Mouse (Mus musculus): ENCODE results near the gene Hist1h2af.

Hist1h2af gene

DNA sequence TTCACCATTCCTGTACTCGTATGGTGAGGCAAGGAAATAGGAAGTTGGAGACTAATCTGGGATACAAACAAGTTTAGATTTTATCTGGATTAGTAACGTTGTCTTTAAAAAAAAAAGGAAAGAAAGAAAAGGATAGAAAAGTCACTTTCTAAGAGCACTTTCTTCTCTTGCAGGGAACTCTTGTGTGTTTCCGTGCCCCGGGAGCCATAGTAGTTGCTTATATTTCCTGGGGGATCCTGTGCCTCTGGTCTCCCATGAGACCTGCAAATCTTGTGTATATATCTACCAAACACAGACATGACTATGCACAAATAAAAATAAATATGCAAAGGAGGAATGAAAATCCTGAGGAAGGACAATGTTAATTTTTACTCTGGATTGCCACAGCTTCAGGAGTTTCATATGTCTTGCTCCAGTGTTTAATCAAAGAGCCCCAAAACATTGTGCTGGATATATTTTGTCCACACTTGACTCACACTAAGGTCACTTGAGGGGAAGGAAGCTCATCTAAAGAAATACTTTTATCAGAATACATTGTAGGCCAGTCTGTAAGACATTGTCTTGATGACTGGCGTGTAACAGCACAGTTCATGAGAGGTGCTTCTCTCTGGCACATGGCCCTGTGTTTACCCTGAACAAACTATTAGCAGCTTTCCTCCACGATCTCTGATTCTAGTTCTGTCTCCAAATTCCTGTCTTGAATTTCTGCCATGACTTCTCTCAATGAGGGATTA is 43.4 kb downstream of the Hist1h2af start:
- no peak for DNase-seq (ENCODE audit: low spot score)

DNA sequence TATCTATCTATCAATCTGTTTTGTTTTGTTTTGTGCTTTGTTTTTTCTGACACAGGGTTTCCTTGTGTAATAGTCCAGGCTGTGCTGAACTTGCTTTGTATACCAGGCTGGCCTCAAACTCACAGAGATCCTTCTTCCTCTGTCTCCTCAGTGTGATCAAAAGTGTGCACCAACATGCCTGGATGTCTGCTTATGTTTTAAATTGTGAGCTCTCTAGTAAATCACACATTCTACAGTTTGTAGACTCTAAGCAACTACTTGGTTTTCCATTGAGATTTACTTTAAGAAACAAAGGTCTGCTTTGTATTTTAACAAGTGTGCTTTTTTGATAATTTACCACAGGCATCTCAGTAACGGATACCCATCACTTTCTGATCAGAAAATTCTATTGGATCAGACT is 44.1 kb downstream of the Hist1h2af start:
- DNase-seq (ENCODE audit: low spot score), result no peak

DNA sequence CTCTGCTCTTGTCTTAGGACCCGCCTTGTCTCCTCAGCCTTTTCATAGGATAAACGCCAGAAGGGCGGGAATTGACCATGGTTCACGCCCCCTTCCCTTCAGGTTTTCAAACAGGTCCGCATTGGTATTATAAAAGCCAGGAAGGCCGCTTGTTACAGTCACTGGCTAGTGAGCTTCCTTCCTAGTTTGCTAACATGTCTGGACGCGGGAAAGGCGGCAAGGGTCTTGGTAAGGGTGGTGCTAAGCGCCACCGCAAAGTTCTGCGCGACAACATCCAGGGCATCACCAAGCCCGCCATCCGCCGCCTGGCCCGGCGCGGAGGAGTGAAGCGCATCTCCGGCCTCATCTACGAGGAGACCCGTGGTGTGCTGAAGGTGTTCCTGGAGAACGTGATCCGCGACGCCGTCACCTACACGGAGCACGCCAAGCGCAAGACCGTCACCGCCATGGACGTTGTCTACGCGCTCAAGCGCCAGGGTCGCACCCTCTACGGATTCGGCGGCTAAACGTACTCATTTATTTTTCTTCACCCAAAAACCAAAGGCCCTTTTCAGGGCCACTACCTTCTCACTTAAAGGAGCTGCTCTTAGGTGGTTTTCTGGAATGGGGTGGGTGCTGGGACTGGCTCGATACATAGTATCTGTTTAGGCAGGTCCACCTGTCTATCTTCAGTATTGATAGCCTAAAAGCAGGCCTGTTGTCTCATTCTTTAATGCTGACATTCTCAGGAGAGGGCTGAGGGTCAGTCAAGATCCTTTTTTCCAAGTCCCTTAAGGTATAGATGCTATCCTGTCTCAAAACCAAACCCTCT is 47.9 kb downstream of the Hist1h2af start, which contains the start of gene Hist1h4d:
Gene Hist1h4d (plus strand): TSS at position 191 of the 811 bp plus-strand sequence.
- DNase-seq (ENCODE audit: low spot score), result peak; percentile 99

DNA sequence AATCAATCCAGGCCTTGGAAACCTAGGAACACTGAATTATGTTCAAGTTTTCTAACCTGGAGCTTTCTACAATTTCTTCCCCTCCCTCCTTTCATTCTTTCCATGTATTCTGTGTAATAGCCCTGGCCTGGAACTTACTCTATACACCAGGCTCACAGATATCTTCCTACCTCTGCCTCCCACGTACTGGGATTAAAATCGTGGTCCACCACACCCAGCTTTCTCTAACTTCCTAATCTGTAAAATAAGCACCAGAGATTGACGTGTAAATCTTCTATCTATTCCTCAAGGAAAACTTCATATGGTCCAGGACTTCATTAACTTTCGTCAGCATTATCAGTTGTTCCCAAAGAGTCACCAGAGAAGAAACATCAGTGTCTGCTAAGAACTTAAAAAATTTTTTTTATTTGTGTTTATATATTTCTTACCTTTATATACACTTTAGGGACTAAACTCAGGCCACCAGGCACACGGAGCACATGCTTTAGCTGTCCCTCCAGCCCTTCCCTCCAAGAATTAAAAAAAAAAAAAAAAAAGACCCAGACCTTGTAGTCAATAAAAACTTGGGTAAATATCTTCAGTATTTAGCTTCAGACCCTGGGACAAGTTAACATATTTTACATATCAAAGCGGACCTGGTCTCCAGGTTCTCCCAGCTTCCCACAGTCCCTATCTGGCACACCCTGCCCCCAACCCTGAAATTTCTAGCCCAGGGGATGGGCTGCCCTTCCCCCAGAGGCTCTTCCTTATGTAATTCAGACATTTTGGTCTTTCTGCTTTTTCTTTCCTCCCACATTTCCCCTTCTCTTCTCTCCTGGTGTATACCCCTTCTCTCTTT is 48.7 kb downstream of the Hist1h2af start:
- DNase-seq (ENCODE audit: low spot score), result no peak

DNA sequence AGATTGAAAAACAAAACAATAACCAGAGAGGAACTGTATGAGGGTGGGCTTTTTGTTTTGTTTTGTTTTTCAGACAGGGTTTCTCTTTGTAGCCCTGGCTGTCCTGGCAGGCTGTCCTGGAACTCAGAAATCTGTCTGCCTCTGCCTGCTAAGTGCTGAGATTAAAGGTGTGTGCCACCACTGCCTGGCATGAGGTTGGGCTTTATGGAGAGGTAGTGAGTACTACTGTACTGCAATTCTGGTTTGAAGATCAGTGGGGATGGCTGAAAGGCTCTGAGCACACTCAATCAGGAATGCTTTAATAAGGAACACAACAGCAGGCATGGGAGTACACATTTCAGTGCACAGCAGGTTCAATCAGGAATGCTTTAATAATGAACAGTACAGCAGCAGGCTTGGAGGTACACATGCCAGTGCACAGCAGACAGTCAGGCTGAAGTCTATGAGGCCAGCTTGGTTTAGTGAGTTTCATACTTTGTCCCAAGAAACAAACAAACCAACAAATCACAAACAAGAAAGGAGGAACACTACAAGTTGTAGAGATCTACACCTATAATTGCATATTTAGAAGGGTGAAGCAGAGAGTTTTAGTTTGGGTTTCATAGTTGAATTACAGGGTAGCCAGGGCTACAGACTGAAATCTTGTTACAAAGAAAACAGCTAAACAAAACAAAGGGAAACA is 49.8 kb downstream of the Hist1h2af start:
- no peak for DNase-seq (ENCODE audit: low spot score)
